Mouse (Mus musculus): ENCODE data around the gene Ddias.
"Not testable (repeated sequence)": the region's sequence is repeated elsewhere in the genome, so short reads cannot be mapped to it uniquely, and the experiment has no call there.

Gene Ddias

GRCm38 (mm10) chr7:92874116-92874675 is at the start of gene Ddias, which contains the start of gene Prcp:
Gene Ddias (minus strand): TSS chr7:92874247.
Gene Prcp (plus strand): TSS chr7:92874470.
- peak; percentile 96 for DNase-seq (ENCODE audit: low read depth, low spot score)

DNA sequence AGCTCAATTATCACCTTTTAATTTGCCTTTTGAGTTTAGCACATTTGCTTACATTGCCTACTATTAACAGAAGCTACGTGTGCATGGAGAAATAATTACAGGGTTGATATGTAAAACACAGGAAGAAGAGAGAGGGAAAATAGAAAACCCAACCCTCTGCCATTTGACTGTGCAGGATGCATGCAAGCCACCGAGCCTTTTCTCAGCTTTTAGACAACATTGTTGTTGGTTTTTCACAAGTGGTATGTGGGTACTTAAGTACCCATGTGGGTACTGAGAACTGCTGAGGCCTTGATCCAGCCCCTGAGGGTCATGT is 46.8 kb upstream of the Ddias start:
- no peak for DNase-seq (ENCODE audit: low read depth, low spot score)

GRCm38 (mm10) chr7:92920172-92920856 is 46.3 kb upstream of the Ddias start:
- no peak for DNase-seq (ENCODE audit: low read depth, low spot score)

DNA sequence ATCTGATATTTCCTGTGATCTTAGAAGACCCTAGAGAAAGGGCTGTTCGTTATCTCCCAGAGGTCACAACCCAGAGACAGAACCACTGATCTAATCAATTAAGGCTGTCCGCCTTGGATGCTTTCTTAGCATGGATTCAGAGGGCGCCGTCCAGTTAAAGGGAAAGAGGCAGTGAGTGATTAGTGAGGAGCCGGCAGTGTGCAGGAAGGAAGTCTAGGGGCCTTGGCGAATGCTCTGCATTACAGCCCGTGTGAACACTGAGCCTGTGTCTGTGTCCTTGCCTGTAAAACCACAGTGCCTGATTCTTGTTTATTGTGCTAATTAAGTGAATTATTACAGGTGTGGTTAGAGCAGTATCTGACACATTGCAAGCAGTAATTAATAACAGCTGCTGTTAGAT is 30.2 kb upstream of the Ddias start:
- not testable (repeated sequence) for DNase-seq (ENCODE audit: low read depth, low spot score)

DNA sequence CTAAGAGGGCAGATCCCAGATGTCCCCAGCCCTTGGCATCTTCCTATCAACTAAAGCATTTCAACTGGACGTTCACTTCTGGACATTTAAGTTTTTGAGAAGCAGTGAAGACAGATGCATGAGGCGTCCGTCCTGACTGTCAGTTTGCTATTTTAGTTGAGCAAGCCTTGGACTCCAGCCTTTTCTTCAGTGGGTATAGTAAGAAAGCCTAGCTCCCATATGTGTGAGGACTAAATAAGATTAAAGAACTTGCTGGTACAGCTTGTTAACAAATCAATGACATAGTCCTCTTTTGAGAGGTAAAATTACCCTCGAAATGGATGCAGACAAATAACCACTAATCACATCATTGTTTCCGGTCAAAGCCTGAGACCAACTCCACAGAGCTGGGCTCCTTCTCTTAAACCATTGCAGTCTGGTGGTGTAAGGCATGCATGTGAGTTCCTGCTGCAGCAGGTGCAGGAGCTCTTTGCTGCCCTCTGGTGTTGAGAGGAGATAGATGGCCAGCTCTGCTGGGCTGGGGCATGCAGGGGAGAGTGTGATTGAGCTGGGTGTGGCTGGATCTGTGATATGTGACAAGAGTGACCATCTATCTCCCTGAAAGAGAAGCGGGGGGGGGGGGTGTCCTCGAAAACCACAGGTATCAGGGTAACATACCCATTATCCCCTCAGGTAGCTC is 29.5 kb upstream of the Ddias start:
- DNase-seq (ENCODE audit: low read depth, low spot score): peak; percentile 80

DNA sequence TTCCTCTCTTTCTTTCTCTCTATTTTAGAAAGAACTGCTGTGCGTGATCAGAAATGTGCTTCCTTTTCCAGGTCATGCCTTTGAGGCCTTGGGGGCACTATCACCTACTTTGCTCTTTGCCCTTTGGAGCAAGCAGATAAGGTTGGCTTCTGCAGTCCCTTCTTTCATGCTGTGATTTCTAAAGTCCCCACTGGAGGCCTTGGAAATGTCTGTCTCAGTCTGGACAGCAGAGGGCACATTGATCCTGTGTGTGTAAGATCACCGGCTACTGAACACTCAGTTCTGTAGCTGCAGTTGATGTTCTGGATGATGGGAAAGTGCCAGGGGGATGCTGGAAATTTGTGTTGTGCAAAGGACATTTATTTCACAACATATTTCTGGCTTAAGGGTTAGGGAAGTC is 23.0 kb upstream of the Ddias start:
- no peak for DNase-seq (ENCODE audit: low read depth, low spot score)

DNA sequence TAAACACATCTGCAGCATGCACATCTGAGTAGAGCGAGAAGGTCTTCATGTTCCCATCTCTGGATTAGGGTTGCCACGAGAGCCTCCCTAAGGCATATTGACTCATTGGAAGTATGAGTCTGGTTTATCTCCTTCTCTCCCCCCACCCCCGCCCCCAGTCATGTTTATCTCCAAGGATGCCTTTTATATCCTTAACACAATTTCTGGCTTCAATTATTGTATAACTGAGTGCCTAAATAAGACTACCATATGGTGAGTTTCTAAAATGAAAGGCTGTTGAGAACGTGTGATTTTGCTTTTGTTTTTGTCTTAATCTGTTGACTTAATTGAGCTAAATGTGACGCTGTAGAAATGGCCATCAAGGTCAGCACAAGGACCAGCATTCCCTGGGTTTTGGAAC is 22.0 kb upstream of the Ddias start:
- no peak for DNase-seq (ENCODE audit: low read depth, low spot score)

- no peak for DNase-seq (ENCODE audit: low read depth, low spot score)
Measured at GRCm38 (mm10) chr7:92893478-92893877, 19.4 kb upstream of the Ddias start.

GRCm38 (mm10) chr7:92890618-92891230 is 16.7 kb upstream of the Ddias start:
- DNase-seq (ENCODE audit: low read depth, low spot score): no peak

GRCm38 (mm10) chr7:92890211-92890610 is 16.2 kb upstream of the Ddias start:
- peak; percentile 50 for DNase-seq (ENCODE audit: low read depth, low spot score)

GRCm38 (mm10) chr7:92887230-92887629 is 13.2 kb upstream of the Ddias start:
- DNase-seq (ENCODE audit: low read depth, low spot score): no peak

GRCm38 (mm10) chr7:92886801-92887200 is 12.8 kb upstream of the Ddias start:
- no peak for DNase-seq (ENCODE audit: low read depth, low spot score)

DNA sequence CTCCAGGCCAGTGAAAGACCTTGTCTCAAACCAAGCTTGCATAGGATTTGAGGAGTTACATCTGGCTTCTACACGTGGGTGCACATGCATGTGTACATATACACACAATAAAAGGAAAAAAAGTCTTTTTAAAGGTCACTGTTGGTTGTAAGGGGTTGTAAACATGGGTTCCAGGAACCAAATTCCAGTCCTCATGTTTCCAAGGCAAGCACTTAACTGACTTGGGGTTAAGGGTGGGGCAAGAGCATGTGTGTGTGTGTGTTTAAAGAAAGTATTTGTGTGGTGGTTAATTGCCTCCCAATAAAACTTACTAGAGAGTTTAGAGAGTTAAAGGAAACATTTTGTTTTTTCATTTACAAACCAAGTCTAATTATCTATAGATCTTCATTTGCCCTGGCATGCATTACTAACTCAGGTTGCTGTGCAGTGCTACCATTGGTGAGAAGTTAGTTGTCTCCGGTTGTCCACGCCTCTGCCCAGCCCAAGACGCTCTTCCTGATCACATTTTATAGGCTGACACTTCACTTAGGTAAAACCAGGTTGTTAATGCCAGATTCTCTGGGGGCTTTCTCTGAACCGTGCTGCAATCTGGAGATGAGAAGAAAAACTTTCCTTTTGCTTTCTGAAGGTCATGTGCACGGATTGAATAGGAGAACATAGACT is 11.1 kb upstream of the Ddias start:
- no peak for DNase-seq (ENCODE audit: low read depth, low spot score)

GRCm38 (mm10) chr7:92883850-92884716 is 10.0 kb upstream of the Ddias start:
- DNase-seq (ENCODE audit: low read depth, low spot score): no peak

- no peak for DNase-seq (ENCODE audit: low read depth, low spot score)
Measured at GRCm38 (mm10) chr7:92878575-92879285, 4.7 kb upstream of the Ddias start.

- peak; percentile 39 for DNase-seq (ENCODE audit: low read depth, low spot score)
Measured at GRCm38 (mm10) chr7:92876538-92876937, 2.5 kb upstream of the Ddias start.

- no peak for DNase-seq (ENCODE audit: low read depth, low spot score)
Measured at GRCm38 (mm10) chr7:92876066-92876465, 2.0 kb upstream of the Ddias start.

DNA sequence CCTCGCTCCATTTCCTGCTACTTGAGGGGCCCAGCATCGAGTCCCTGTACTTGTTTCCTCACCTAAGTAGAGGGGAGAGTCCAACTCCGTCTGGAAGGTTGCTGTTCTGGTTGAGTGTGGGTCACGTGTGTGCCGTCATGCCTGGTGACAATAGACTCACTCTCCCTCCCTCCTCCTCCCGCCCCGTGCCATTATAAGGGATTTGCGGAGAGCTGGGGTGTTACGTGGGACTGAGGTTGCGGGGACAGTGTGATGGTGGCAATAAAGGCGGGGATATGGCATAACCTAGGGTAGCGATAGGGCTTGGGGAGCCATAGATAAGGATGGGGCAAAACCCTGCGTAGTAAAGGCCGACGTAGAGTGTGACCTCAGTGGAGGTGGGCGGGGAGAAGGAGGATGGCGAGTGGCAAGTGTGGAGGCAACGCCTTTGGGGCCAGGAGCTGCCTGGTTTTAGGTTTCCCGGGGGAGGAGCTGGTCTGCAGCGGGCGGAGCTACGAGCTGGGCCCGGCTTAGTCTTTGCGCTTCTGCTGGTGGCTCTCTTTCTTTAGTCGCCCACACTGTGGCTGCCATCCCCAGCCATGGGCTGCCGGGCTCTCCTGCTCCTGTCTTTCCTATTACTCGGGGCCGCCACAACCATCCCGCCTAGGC is 838 bp upstream of the Ddias start:
- DNase-seq (ENCODE audit: low read depth, low spot score): peak; percentile 93

DNA sequence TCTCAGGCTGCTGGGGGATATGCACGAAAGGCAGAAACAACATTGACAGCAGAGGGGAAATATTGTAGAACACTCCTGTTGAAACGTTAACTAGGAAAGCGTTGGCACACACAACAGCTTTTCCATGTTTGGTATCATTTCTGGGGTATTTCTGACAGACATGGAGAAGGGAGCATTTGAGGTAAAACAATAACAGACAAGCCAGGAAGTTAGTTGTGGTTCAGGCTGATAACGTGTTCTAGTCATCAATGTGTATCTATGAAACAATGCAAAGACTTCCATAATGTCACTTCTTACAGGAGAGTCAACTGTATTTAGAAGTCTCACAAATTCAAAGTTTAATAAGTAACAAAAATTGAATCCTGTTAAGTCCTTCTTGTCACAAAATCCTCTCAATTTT is 2.5 kb downstream of the Ddias start:
- DNase-seq (ENCODE audit: low read depth, low spot score): no peak

- DNase-seq (ENCODE audit: low read depth, low spot score): no peak
Measured at GRCm38 (mm10) chr7:92870161-92870560, 3.9 kb downstream of the Ddias start.

Data from forelimb bud, embryonic 11.5 days (tissue).